Mouse (Mus musculus) macrophage (primary cell): ENCODE measurements around the gene 1700010B08Rik. TPM values are rescaled to one million over a fixed set of nuclear protein-coding genes. Genes with fewer than 3 reads are reported as not detected.

Experiments
- polyA plus RNA-seq: library from polyadenylated mRNA; stranded (reverse); fragments of 250-400 nt; gene quantifications from 3 replicates; pipeline ENCODE4 v1.2.4, GENCODE M21; 2018; ENCODE audit warnings: inconsistent platforms

1700010B08Rik gene
- polyA plus RNA-seq, 1 experiment from 2014 or later = not detected

Other genes starting within 250 kb of the 1700010B08Rik start
- gene 1700021F07Rik, start 196.8 kb upstream of the 1700010B08Rik start, polyA plus RNA-seq = not detected in 3 replicates
- gene Ankrd60, start 141.1 kb upstream of the 1700010B08Rik start, polyA plus RNA-seq = not detected in 3 replicates
- 22.0 to 27.2 TPM (median 26.8 TPM) in 3 replicates for gene Rab22a, start 59.7 kb upstream of the 1700010B08Rik start, polyA plus RNA-seq
- 106 to 251 TPM (median 119 TPM) in 3 replicates for gene Vapb, start 18.1 kb downstream of the 1700010B08Rik start, polyA plus RNA-seq